Mouse (Mus musculus): ENCODE data around the gene Smoc1. TPM values are rescaled to one million over a fixed set of nuclear protein-coding genes. Genes with fewer than 3 reads are reported as not detected.

Smoc1 gene
- total RNA-seq, 2 experiments from 2014 or later = 0.42 to 1.0 TPM

DNA sequence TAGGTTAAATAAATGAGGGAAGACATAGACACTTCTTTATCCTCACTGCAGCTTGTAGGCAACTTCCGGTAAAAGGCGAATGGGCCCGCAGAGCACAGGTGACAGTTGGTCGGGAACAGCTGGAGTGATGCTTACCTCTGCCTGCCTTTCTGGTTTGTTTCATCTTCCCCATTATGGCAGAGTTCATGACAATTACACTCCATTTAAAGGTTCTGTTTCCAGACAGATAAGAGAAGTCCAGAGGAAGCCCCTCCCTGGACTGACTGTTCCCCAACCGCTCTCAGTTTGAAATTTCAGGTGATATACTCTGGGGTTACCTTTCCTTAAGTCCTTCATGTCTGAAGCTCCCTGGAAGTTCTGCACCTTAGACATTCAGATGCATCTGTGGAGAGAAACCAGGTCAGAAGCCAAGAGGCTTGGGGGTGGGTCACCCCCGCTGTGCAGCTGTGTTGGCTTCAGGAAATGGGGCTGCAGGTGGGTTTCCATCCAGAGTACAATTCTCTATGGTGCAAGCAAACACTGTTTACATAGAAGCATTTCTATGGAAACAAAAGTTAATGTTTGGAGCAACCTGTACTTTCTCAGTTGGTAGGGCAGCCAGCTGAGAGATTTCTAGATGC is 36.8 kb downstream of the Smoc1 start:
- ATAC-seq (replicated peaks; ENCODE audit: low FRiP score, low TSS enrichment, poor library complexity, severe bottlenecking) = no peak

DNA sequence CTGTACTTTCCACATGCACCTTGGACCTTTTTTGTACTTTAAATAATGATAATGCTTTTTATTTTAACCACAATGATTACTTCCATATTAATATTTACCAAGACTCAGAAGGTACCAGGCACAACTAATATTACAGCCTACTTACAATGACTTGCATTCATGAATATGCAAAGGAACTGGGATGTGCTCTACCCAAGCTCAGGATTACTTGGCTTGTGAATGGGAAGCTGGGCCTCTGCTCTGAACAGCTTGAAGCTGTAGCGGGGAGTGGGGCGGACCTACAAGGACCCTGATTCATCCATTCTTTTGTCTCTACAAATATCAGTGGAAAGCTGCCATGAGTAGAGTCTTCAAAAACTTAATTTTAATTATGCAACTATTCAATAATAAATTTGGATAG is 47.5 kb downstream of the Smoc1 start:
- no peak for ATAC-seq (replicated peaks; ENCODE audit: low FRiP score, low TSS enrichment, poor library complexity, severe bottlenecking)

DNA sequence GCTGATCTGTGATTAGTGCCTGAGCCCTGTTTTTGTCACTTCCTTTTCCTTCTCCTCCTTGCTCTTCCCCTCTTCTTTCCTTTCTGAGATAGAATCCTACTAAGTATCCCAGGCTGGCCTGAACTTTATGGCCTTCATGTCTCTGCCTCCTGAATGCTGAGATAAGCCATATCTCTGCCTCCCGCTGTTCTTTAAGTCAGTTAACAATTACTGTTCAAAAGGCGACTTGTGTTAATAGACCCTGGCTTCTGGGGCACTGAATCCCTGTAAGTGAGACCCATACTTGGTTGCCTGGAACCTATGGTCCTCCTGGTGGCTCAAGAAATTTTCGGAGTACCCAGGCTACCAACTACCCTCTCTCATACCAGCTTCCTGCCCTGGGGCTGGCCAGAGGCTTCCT is 48.3 kb downstream of the Smoc1 start:
- no peak for ATAC-seq (replicated peaks; ENCODE audit: low FRiP score, low TSS enrichment, poor library complexity, severe bottlenecking)

DNA sequence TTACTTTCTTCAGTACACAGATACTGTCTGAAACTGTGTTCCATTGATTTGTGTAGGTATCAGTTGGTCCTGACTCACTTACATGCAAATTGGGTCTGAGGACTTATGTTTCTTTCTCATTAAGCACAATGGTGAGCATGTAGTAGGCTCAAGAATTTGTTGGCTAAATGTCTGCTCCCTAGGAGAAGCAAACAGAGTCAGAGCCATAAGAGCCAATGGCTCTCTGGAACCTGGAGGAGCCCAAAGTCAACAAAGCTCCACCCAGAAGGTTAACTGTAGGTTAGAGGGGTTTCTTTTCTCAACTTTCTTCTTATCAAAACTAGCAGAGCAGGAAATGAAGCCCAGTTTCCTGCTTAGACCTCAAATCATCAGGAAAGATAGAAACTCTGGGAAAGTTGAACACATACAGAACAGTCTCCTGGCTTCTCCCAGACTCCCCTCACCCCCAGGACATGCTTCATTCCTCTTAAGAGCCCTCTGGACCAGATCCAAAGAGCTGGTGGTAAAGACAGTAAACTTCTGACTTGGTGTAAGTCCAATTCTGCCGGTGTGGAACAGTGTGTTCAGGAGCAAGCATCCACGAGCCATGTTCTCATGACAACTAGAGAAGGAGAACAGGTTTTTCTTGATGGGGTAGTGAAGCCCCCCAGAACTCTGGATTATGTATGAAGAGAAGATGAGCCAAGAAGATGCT is 51.5 kb downstream of the Smoc1 start:
- no peak for ATAC-seq (replicated peaks; ENCODE audit: low FRiP score, low TSS enrichment, poor library complexity, severe bottlenecking)

DNA sequence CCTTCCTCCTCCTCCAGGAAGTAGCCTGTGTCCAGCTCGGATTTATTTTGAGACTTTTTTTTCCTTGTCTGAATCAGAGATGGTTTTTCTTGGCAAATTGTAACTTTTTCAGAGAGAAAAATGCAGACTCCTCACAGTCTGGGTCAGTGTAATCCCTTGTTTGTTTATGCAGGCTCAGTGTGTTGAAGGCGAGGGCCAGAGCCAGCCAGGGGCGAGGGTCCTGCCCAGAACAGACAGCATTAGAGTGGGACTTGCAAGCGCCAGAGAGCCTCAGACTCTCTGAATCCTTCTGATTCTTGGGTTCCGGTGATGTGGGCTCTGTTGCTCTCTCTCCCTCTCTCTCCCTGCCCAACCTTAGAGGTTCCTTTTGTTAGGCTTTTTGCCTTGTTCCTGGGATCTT is 53.7 kb downstream of the Smoc1 start:
- no peak for ATAC-seq (replicated peaks; ENCODE audit: low FRiP score, low TSS enrichment, poor library complexity, severe bottlenecking)

DNA sequence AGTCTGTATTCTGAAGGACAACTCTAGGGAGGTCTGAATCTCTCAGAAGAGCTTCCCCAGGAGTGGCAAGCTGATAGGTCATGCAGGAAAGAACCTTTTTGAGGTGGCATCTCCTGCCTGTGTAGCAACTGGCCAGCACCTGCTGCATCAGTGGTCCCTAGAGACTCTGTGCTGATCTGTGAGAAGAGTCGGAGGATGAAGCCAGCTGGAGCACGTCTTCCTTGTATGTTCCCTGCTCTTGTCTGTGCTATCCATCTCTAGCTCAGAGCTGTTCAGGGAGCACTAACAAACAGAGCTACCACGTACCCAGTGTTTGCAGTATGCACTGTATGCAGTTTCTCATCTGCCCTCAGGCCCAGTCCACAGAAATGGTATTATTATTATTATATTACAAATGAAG is 54.4 kb downstream of the Smoc1 start:
- no peak for ATAC-seq (replicated peaks; ENCODE audit: low FRiP score, low TSS enrichment, poor library complexity, severe bottlenecking)

DNA sequence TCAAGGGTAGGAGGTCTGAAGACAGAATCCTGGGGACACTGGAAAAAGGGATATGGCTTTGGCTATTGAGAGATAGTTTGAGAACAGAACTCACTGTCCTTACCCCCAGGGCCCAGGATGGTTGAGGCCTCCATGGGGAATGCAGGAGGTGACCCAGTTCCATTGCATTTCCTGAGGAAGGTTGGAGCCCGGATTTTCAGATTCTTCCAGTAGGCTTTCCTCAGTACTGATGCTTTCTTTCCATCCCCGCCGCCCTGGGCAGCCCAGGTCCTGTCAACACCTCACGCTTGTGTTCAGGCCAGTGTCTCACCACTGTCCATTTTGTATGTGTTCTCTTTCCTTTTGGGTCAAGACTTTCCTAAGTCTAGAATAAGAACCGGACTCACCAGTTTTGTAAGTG is 56.5 kb downstream of the Smoc1 start:
- ATAC-seq (replicated peaks; ENCODE audit: low FRiP score, low TSS enrichment, poor library complexity, severe bottlenecking) = no peak

DNA sequence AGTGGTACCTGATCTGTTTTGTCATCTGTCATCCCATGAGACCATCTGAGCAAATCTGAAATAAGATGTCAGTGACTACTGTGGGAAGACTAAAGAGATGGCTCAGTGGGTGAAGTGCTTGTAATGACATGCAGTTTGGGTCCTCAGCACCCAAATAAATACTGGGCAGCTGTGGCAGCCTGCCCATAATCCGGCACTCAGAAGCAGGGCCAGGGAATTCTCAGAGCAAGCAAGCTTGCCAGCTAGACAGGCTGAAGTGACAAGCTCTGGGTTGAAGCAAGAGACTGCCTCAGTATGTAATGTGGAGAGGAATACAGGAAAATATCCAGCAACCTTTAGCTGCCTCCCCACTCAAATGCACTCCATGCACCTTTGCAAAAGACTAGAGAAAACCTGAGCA is 58.6 kb downstream of the Smoc1 start:
- ATAC-seq (replicated peaks; ENCODE audit: low FRiP score, low TSS enrichment, poor library complexity, severe bottlenecking) = no peak

DNA sequence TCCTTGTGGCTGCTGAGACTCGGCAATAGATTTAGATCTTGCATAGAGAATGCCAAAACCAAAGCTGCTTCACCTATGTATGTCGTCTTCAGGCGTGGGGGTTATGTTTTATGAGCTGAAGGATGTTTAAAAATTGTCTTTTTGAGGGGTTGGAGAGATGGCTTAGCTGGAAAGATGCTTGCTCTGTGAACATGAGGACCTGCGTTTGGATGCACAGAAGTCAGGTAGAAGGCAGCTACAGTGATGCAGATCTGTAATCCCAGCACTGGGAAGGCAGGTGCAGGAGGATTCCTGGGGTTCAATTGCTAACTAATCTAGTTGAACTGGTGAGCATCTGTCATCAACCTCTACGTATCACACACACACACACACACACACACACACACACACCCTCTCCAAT is 61.5 kb downstream of the Smoc1 start:
- no peak for ATAC-seq (replicated peaks; ENCODE audit: low FRiP score, low TSS enrichment, poor library complexity, severe bottlenecking)

DNA sequence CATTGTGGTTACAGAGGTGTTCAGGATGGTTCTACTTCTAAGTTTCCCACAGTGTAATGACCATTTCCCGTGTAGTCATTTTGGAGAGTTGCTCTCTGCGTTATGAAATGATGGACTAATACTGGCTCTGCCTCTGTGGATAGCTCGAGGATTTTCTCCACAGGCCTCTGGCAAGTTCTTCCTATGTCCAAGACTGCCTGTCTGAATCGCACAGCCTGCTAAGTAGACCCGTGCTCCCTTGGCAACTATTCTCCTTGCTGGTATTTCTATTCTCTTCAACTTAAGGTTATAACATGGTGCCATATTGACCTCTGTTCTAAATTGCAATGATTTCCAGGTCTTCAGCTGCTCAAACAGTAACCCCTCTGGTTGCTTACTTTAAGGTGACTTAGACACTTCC is 65.0 kb downstream of the Smoc1 start:
- ATAC-seq (replicated peaks; ENCODE audit: low FRiP score, low TSS enrichment, poor library complexity, severe bottlenecking) = no peak

DNA sequence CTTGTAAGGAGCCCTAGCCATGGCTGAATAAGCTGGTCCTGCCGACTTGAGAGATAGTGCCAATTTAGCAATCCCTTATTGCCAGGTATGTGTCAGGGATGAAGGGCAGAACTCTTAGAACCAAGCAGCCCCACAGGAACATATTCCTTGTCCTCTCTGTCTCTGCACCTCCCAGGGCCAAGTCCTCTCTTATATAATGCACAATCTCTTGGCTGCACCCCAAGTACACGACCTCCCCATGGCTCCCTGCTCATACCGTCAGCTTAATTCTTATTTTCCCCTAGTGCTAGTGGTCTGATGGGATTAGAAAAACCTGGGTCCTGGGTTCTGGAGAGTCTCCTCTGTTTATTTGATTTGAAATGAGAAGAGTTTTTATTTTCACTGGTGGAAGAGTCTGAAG is 66.0 kb downstream of the Smoc1 start:
- no peak for ATAC-seq (replicated peaks; ENCODE audit: low FRiP score, low TSS enrichment, poor library complexity, severe bottlenecking)

DNA sequence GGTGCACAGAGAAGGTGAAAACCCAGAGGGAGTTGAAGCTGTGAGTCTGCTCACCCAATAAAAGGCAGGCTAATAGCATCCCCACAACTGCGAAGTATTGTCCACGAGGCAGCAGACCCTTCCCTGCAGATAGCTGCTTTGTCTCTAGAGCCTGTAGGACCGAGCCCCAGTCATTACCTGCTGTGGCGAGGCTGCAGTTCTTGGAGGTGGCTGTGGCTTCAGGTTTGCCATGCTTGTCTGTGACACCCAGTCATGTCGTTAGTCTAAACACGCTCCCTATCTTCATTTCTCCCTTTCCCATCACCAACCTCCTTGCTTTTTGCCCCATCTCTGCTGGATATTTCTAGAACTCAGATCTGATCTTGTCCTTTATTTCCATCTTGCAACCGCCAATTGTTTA is 66.6 kb downstream of the Smoc1 start:
- no peak for ATAC-seq (replicated peaks; ENCODE audit: low FRiP score, low TSS enrichment, poor library complexity, severe bottlenecking)

DNA sequence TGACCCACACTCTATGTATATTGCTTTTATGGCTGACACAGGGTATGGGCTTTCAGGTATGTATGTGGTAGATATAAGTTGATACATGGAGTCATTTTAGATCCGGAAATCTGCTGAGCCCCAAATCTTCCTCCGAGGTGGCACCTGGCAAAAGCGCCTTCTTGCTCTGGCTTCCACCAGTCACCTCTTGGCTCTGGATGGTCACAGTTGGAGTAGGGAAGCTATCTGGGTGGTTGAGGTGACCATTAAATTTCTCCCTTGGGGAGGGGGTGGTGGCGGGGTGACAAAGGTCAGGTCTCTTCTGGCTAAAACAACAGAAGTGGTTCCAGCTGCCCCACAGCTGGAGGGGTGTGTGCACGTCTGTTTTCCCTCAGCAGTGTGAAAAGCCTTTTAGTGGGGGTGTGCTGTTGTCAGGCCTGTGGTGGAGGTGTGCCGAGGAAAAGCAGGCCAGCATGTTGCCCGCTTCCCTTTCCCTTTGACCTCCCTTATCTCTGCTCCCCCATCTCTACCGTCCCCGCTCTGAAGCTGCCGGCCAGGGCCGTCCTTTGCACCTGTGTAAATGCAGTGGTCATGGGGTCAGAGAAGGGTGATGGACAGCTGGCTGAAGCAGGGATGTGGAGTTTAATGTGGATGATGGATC is 68.3 kb downstream of the Smoc1 start:
- ATAC-seq (replicated peaks; ENCODE audit: low FRiP score, low TSS enrichment, poor library complexity, severe bottlenecking) = no peak

DNA sequence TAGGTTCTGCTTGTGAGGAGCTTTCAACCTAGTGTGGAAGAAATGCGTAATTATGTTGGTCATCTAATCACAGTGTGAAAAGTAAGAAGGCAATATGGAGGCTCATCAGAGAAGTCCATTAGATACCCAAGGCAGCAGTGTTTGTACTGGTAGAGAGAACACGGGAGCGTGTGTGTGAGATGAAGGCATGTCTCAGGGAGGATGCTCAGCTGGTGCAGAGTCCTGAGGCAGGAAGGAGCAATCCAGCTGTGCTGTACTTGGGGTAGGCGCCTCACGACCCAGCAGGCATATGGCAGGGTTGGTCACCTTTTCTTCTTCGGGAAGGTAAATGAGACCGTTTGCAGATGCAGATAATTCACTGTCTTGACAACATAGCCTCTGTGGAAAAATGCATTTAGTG is 70.7 kb downstream of the Smoc1 start:
- ATAC-seq (replicated peaks; ENCODE audit: low FRiP score, low TSS enrichment, poor library complexity, severe bottlenecking) = no peak

DNA sequence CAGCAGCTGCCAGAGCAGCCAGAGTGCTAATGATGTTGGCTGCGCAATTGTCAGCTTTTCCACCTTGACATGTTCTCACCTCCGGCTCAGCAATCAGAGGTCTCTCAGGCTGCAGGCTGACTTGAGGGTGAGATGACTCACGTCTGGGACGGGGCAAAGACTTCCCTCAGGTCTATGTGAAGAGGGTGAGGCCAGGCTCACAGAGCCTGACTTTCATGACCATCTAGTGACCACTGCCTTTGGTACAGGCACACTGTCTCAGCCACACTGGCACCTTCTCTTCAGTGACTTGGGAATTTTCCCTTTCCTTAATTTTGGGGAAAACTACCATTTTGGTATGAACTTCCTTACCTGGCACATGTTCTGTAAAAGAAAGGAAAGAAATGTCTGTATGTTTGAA is 71.1 kb downstream of the Smoc1 start:
- ATAC-seq (replicated peaks; ENCODE audit: low FRiP score, low TSS enrichment, poor library complexity, severe bottlenecking) = no peak

DNA sequence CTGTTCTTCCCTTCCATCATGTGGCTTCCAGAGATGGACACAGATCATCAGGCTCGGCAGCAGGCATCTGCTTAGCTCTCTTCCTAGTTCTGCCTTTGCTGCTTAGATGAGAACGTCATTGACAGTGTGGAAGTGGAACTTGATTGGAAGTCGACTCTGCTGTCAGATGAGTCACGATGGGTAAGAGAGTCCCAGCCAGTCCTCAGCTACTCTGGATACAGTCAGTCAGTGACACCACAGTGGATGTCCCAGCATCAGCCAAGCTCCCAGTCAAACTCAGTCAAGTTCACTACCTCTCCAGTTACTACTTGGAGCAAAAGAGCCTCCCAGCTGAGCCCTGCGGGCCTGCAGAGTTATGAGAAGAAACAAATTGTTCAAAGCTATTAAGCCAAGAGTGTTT is 72.6 kb downstream of the Smoc1 start:
- ATAC-seq (replicated peaks; ENCODE audit: low FRiP score, low TSS enrichment, poor library complexity, severe bottlenecking) = no peak

DNA sequence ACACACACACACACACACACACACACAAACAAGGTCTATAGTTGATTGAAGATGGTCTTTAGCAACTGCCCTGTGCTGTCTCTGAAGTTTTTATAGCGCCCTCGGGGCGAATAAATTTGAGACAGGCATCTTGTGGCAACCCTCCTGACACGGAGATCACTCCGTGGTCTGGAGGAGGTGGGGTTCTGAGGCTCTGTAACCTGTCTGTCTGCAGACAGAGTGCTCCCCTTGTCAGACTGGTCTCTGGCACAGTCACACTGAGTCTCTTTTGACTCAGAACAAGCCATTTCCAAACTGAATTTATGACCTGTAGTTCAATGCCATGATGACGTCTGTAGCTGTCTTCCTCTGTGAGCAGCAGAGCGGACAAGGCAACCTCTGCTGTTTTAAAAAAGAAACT is 75.1 kb downstream of the Smoc1 start:
- no peak for ATAC-seq (replicated peaks; ENCODE audit: low FRiP score, low TSS enrichment, poor library complexity, severe bottlenecking)

DNA sequence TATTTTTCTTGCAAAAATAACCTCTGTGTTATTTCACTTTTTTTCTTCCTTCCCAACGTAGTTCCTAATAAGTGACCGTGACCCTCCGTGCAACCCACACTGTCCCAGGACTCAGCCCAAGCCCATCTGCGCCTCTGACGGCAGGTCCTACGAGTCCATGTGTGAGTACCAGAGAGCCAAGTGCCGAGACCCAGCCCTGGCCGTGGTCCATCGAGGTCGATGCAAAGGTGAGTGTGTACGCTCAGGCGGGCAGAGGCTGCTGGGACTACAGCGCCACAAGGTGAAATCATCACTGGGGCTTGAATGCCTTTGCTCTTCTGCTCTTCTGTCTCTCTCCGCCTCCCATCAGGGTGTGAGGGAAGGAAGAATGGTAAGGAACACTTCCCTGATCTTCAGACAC is 77.9 kb downstream of the Smoc1 start:
- ATAC-seq (replicated peaks; ENCODE audit: low FRiP score, low TSS enrichment, poor library complexity, severe bottlenecking) = no peak

DNA sequence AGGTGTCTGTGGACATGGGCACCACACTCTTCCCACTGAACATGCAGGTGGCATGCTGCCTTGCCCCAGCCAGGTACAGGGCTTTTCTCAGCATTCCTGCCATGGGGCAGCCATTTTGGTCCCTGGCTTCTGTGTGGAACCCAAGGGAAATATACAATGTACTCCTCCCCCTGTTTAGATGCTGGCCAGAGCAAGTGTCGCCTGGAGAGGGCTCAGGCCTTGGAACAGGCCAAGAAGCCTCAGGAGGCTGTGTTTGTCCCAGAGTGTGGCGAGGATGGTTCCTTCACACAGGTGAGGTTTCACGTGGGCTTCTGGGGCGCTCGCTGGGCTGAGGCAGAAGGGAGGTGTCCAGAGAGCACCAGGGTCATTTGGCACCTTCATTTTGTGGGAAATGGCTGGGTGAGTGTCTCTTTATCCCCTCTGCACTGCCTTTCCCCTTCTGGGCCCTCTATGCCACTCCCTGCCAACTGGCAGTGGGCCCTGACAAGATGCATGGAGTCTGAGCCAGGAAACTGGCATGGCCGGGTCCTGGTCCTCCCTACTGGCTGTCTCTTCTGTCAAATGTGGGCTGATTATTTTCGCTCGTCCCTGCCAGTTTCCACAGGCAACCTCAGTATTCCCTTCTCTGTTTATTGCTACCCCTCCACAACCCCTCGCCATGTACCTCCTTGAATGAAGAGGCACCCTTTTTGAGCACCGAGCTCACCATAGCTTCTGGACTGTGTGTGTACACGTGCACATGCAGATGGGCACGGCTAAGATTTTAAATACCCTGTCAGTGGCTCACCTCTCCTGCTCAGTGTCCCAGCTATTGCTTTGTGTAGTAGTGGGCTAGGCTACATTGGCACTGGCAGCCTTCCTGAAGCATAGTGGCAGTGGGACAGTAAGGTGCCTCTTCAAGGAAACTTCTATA is 79.4 kb downstream of the Smoc1 start:
- no peak for ATAC-seq (replicated peaks; ENCODE audit: low FRiP score, low TSS enrichment, poor library complexity, severe bottlenecking)

All from megakaryocyte-erythroid progenitor cell, adult 5-6 weeks (primary cell).